Mouse (Mus musculus): ENCODE measurements around the gene Tppp3.

Gene Tppp3

DNA sequence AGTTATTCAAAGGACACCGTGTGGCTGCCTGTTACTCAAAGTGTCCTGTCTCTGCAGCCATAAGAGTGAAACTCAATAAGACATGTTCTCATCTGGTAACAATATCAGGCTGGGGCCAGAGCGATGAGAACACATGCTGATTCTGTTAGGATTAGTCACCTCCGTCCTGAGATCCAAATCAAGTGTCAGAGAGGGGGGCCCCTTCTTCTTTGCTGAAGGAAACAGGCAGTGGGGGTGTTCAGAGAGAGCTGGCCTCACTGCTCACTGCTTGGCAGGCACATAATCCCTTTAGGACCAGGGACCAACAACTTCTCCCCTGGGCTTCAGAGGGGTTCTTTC is 12.7 kb upstream of the Tppp3 start:
- no peak for DNase-seq

DNA sequence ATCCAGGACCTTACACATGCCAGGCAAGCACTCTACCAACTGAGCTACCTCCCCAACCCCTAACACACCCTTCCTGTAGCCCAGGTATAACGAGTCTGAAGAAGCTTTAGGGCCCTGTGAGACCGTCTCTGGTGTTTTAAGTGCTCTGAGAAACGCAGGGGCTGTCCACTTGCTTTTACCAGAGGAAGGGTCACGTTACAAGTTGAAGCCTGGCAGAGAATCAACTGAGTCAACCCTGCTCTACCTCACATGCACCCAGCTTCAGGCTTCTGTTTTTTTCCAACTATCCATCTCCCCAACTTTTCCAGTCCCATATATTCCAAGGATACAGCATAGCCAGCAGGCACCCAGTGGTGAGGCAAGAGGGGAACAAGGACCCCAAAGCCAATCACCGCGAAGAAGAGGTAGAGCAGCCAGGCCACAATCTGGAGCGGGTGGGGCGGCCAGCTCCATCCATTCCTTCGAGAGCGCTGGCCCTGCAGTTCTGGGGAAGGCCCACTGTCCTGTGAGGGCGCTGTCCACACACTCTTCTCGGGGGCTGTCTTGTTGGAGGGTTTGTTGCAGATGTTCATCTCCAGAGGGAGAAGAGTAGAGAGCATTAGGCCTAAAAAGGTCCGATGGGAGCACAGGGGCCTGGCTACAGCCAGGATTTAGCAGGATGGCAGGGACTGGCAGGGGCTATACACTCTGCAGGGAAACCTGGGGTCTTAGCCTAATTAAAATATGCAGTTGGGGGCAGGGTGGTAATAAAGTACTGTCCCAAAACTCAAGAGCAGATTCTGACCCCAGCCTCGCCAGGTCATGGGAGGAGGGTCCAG is 12.1 kb upstream of the Tppp3 start:
- DNase-seq = peak; percentile 57 to 76

DNA sequence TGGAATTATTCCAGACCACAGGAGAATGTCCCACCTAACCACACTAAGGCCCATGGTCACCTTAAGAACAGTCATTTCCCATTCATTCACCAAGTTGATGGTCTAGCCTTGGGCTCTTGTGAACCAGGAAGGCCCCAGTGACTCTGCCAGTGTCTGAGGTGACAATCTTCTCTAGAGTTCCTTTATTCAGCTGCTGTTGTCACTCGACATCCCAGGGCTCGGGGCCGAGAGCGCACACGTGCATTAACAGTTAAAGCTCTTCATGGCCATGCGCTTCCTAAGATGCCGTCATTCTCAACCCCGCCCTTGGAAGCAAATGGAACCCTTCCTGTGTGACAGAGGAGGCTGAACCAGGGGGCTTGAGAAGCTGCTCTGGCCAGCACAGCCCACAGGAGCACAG is 10.8 kb upstream of the Tppp3 start:
- no peak for DNase-seq

DNA sequence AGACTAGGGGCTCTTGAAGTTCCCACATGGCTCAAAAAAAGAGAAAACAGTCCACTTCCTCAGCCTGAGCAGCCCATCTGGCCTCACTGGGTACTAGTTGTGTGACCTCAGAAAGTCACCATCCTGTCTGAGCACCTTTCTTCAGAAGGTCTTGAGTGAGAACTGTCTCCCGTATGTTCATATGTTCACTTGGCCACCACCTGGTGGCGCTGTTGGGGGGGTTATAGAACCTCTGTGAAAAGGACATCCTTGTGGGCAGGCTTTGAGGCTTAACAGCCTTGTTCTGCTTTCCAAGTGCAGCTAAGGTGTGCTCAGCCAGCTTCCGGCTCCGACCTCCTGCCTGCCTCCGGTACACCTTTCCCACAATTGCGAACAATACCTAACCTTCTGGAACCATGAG is 10.1 kb upstream of the Tppp3 start:
- DNase-seq = peak; percentile 39 to 61

DNA sequence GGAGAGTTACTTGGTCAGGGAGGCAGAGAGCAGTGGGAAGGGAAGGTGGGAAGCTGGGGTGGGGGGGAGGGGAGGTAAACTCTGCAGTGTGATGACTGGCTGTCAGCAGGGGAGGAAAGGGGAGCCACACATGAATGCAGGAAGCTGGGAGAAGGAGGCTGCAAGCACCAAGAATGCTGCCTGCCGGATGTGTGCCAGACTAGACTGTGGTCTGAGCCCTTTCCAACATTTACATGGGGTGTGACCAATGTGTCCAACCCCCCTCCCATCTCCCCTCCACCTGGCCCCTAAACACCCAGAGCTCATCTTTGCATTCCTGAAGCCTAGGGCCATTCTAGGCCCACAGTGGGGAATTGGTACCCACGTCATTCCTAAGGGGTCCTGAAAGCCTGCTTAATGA is 9.7 kb upstream of the Tppp3 start:
- DNase-seq = no peak

DNA sequence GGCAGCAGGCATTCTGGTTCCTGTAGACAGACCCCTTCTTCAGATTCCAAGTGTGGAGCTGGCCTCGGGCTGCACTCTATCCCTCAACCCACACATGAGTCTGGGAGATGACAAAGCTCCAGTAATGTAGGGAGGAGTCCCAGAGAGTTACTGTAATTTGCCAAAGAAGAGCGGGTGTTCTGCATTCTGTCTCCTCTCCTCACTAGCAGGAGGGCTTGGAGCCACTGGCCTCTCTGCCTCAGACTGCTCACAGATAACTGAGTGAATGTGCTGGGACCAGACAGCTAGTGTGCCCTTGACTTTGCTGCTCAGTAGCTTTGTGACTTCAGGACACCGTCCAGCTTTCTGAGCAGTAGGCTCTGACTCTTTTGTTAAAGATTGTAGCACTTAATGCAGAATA is 6.5 kb upstream of the Tppp3 start:
- no peak for DNase-seq

DNA sequence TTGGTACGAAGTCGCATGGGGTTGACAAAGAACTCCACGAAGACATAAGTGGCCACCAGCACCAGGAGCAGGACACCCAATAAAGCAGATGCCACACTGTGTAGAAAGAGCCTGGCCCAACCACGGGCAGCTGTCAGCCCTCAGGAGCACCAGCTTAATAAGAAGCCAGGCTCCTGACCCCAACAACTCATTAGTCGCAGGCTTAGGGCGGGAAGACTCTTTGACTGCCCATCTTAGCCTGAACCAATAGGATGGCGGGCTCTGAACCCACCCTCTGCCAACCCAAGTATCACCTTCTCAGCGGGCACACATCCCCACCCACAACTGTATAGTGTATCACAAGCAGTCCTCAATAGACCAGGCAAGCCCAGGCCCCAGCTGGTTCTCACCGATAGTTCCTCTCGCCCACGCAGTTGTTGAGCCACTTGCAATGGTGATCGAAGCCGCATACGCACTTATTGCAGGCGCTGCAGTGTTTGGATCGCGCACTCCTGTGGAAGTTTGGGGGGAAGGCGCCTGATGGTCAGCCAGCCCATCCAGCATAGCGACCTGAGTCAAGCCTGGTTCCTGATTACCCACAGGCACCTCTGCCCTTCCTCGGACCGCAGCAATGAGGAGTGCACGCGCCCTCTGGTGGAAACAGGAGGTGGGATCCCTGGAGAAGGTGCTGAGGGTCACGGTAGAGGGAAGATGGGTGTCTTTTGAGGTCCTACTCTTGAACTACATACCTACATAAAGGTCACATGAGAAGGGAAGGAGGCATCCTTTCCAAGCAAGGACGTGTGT is 5.5 kb upstream of the Tppp3 start:
- DNase-seq = peak; percentile 80 to 88

DNA sequence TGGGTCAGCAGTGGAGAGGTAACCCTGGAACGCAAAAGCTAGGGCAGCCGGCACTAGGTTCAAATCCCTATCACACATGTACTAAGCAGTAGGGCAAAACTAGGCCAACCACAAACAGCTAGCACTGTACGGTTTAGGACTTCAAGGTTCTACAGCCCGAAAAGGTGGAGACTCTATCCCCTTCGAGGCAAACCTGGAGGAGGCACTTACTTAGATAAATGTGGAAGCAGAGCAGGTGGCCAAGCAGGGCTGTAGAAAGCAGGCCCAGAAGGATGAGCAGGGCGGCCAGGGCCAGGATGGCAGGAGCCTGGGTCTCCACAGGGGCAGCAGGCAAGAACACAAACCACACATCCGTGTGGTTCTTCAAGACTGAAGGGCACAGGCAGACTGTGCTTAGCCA is 4.8 kb upstream of the Tppp3 start:
- no peak for DNase-seq

DNA sequence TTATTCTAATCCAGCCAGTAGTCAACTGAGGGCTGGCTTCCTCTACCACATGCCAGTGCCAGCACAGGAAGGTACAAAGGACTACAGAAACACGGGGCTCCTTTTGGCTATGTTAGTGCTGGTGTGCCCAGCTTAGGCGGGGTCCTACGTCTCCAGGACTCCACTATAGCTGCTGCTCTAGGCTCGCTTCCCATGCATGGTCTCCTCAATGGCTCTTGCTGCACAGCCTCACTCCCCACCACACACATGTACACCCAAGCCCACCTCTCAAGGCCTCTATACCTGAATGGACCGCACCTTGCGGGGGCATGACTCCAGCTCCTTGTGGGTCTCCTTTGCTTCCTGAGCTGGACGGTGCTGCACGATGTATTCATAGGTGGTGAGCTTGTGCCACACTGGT is 4.4 kb upstream of the Tppp3 start:
- DNase-seq = no peak

DNA sequence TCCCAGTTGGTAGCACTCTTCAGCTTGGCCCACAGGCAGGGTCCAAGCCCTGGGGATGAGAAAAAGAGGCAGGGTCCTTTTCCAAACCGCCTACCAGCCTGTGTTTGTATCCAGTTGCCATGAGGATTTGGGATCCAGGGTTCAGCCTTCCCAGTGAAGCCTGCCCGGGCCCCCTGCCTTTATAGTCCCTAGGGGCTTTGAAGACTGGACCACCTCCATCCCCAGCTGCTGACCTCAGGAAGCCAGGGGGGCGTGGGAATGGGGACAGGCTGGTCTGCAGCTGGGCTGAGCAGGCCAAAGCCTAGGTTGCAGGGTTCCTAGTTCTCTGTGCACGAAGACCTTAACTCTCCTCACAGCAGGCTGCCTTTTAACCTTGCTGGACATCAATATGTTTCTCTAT is 3.9 kb upstream of the Tppp3 start:
- no peak for DNase-seq

DNA sequence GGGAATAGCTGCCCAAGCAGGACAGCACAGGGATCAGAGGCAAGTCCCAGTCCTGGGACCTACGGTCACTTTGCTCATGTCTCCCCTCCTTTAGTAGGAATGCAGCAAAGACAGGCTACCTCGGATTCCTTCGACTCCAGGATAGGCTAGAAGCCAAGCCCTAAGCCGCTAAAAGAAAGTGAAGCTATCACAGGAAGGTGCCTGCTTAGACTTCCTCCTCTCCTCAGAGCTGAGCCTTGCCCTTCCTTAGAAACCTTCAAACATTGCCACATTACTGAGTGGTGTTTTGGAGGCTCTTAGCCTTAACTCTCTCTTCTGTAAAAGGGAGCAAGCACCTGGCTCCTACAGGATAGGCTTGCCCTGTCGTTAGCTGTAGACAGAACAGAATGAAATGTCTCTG is 3.4 kb upstream of the Tppp3 start:
- DNase-seq = no peak

DNA sequence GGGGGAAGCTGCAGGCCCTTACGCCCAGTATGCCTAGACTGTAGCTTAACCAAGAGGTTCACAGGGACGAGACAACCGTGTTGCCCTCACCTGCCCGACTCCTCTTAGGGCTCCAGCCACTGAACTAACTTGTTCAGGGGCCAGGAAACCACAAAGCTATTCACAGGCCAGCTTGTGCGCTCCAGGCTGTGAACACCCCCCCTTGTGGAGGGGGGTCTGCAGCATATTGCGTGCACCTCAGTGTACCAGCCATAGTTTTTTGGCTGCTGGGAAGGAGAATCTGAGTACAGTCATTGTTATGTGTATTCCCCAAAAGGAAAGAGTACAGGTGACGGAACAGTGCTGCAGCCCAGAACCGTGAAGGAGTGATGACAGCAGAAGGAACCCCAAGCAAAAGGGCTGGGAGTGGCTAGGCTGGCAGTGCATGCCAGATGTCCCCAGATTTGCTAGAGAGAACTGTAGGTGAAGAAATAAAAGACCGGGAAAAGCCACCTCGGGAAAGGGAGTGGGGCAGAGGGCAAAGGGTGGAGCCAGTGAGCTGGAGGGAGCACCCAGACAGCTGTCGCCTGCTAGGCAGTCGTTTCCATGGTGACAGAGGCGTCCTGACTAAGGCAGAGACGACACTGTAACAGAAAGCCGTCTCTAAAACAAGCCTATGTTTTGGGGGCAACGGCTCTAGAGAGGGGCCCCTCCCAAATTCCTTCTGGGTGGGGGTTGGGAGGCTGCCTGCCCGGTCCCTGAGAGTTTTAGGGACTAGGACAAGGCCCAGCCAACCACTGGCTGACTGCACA is 2.7 kb upstream of the Tppp3 start:
- peak in 1 of 2 experiments; percentile 31 for DNase-seq

DNA sequence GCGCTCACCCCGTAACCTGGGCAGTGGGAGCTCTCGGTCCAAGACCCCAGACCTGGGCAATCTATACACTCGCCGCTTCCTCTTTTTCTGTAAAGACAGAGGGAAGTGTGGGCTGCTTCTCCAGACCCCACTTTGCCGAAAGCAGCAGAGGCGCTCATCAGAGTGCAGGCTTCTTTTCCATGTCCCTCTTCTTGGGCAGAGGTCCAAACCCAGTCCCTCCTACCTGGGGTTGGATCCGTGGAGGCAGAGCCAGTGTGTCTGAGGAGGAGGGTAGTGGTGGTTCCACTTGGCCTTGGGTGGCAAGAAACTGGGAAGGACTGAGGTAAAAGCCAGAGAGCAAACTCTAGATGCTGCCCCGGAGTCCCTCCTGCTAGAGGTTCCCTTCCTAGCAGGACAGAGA is 1.7 kb upstream of the Tppp3 start:
- DNase-seq = no peak

DNA sequence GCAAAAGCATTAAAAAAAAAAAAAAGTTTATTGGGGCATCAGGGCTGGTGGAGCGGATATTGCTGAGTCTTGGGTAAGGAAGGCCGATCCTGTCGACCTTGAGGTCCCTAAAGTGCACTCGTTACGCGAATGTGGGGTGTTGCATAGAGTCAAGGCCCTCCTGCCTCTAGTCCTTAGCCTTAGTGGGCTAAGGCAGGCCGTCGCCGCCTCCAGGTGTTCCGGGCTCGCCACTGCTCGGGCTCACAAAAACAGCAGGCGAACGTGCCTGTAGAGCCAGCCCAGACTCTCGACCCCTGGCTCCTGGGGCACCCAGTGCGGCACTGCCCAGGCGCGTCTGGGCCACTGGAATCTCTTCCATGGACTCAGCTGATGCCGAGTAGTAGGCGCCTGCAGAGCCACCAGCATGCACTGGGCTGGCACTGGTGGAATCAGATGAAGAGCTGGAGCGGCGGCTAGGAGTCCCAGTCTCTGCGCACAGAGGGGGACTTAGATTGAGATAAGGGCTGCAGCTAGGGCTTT is 1.1 kb upstream of the Tppp3 start:
- DNase-seq = peak in 1 of 2 experiments; percentile 30

DNA sequence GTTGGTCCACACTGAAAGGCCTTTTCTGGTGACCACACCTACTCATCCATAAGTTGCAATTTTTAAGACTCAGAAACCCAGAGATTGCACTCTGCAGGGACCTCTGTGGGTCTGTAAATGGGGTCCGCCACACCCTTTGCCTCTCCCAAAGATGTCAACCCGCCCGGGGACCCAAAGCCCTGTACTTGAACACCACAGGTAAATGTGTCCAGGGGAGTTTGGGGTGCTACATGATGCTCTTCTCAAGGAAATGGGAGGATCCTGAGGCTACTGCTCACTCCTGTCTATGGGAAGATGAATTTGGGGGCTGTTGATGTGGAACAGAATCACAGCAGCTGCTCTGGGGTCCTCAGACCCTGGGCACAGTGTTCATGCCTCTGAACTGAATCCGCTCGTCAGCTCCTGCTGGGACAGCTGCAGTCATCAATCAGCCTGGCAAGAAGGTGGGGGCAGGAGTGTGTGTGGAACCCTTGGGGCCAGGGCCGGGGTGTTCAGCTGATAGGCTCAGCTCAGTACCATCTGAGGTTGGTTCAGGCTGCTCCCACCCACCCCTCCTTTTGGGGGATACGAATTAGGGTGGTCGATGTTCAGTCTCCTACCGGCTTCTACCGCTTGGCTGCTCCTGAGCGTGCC is 529 bp downstream of the Tppp3 start:
- peak in 1 of 2 experiments; percentile 46 for DNase-seq

DNA sequence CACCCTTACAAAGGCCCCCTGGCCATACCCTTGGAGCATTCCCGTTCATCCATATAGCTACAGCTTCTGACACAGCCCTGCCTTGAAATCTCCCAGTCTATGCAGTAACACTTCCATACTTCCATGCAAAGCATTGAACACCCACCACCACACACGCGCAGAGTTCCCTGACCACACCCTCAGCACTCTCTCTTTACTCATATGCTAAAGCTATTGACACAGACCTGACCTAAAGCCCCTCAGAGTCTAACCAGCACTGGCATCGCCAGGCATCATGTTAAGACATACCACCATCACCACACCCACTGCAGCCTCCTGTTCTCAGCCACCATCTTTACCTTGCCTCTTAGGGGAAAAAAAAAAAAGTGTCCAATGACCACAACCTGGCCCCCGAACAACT is 1.1 kb downstream of the Tppp3 start:
- no peak for DNase-seq

DNA sequence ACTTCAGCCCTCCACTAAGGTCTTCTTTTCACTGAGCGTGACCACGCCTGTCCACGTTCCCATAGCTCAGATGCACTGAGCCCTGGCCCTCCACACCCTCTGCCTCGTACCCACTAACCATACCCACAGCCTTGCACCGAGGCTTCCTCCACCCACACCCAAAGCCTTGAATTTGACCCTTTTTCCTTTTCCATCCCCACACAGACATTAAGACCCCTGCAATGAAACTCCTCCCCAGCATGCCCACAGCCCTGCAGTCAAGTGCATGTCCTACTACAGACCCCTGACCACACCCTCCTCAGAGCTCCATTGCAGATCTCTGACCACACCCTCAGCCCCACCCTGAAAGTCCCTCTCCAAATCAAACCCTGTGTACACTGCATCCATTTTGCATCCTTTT is 1.5 kb downstream of the Tppp3 start:
- DNase-seq = no peak

DNA sequence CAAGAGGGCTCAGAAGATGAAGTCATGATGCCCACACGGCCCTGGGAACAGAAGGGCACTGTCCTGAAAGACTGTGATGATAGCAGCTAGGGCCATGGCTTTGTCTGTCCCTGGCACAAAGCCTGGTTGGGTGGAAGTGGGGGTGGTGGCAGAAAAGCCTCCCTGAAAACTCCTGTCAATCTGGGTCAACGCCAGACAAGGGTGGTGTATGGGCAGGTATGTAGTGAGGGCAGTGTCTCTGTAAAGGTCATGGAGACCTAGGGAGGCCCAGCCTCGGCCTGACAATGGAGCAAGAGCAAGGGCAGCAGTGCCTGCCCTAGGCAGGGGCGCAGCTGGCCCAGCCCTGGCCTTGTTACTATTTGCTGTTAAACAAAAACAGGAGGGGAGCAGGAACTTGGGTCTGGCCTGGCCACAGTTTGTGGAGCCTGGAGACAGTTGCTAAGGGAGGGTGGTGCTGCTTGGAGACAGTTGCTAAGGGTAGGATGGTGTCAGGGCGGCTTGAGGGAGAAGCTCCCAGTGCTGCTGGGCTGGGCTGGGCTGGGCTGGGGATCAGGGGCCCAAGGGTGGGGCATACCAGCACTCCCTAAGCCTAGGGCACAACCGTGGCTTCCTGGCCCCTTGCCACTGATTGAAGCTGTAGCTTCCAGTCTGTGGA is 2.2 kb downstream of the Tppp3 start:
- DNase-seq = peak; percentile 73 to 78

DNA sequence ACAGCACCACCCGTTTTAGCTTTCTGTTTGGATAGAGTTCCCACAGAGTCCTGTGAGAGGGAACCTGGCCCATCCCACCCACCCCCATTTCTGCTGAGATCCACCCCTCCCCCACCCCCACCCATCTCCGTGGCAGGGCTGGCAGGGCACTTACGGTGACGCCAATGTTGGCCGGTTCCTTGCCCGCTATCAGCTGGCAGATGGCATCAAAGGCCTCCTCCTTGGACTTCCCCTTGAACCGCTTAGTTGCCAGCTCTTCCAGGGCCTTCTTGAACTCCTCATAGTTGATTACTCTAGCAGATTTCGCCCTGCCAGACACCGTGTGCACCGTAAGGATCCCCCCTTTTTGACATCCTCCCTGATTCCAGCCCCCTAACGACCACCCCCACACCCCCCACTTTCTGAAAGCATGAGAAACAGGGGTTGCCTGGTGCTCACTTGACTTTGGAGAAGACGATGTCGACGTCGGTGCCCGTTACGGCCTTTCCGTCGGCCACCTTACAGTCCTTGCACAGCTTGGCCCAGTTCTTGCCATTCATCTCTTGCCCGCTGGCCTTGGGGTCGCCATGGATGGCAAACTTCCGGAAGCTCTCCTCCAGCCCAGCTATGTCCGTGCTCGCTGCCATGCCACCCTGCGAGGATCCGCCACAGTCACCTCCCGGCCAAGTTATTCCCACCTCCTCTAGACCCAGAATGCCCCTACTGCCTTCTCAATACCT is 3.2 kb downstream of the Tppp3 start:
- DNase-seq = peak; percentile 67 to 74

DNA sequence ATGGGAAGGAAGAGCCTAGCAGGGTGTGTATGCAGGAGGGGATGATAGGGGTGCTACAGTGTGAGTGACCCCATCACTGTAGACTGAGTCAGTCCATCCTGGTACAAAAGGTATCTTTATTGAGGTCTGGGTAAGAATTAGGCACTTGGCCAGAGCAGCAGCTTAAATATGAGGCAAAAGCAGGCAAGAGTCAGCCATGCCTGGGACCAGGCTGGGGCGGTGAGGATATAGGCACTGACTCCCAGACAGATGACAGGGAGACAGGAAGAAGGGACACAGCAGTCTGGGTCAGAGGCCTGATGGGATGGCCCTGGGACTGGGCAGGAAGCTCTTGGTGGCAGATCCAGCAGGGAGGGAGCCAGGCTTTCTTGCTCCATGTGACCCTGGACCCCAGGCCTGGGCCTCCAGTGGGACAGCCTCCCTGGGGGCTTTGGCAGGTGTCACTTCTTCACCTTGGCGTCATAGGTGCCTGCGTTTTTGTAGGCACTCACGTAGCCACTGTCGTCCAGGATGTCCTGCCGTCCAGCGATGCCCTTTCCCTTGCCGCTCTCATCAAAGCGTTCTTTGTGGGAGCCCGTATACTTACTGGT is 3.8 kb downstream of the Tppp3 start:
- peak; percentile 51 to 57 for DNase-seq

DNA sequence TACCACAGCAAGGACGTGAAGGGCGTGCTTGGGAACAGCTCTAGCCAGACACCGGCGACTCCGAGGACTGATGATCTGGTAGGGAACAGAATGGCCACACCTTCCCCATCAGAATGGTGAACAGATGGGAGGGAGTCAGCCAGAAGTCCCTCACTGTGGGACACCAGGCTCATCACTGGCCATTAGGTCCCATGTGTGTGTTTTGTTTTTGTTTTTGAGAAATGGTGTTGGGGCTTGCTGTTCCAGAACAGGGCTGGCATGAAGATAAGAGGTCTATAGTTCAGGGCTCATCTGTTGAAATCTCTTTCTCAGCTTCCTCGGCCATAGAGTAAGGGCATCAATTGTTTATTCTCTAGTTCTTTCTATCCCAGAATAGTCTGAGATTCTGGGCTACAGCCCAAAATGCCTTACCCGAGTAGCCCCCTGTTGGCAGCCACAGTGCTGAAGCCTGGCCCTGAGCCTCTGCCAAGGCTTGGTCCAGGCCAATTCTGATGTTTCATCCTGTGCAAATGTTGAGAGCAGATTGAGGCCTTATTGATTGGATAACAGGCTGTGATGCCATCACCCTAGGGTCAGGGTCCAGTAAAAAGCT is 4.5 kb downstream of the Tppp3 start:
- DNase-seq = peak; percentile 90
